Comparison of ENCODE assay signal across 8 mouse cellular contexts in genomic region chr3:94373597-94374011, GRCm38 (mm10). TPM values are rescaled to one million over a fixed set of nuclear protein-coding genes. Genes with fewer than 3 reads are reported as not detected.
DNase-seq lines count a peak whose midpoint lies in the region; ATAC-seq and TF ChIP-seq lines count a peak whose summit lies in the region.

No protein-coding gene starts in this region.

- TF ChIP-seq CTCF in ES-Bruce4 (IDR thresholded peaks at IDR 0.05; ENCODE audit: low read depth, low read length) = no peak
- no peak for TF ChIP-seq CTCF in intestine, postnatal 0 days (IDR thresholded peaks at IDR 0.05; ENCODE audit: low read depth)
- no peak for TF ChIP-seq CTCF in liver, postnatal 0 days (IDR thresholded peaks at IDR 0.05; ENCODE audit: low read depth)

- no peaks in the 10 kb centered on the region for H3K27me3 ChIP-seq in ES-Bruce4 (ENCODE audit: control insufficient read depth, insufficient read depth, low read length, poor library complexity, severe bottlenecking)
- no peaks in the 10 kb centered on the region for H3K27me3 ChIP-seq in intestine, postnatal 0 days (replicated peaks; ENCODE audit: control insufficient read depth, insufficient read depth, low read length)
- H3K27me3 ChIP-seq in liver, postnatal 0 days (ENCODE audit: insufficient read depth, low read length) = no peaks in the 10 kb centered on the region
- H3K27me3 ChIP-seq in stomach, embryonic 14.5 days (ENCODE audit: control insufficient read depth, insufficient read depth, low read length) = no peaks in the 10 kb centered on the region

- H3K9ac ChIP-seq in ES-Bruce4 (ENCODE audit: low read depth, poor library complexity, severe bottlenecking) = no peak overlapping the region
- peak overlapping the region; percentile 53 for H3K9ac ChIP-seq in intestine, postnatal 0 days (ENCODE audit: low read depth, low read length)
- peak overlapping the region; percentile 62; the same call in 1 of the 2 replicates for H3K9ac ChIP-seq in liver, postnatal 0 days (replicated peaks)
- no peak overlapping the region for H3K9ac ChIP-seq in stomach, embryonic 14.5 days (replicated peaks; ENCODE audit: low read depth, low read length)

- peak overlapping the region; percentile 71 for H3K4me2 ChIP-seq in intestine, postnatal 0 days (replicated peaks; ENCODE audit: low read depth)
- H3K4me2 ChIP-seq in liver, postnatal 0 days (ENCODE audit: low read depth, low read length) = peak overlapping the region; percentile 66
- H3K4me2 ChIP-seq in stomach, embryonic 14.5 days (replicated peaks; ENCODE audit: low read depth, low read length) = peak overlapping the region; percentile 35

- H3K9me3 ChIP-seq in ES-Bruce4 (replicated peaks; ENCODE audit: control insufficient read depth, insufficient read depth, low read length, poor library complexity, severe bottlenecking) = no peaks in the 10 kb centered on the region
- H3K9me3 ChIP-seq in intestine, postnatal 0 days (ENCODE audit: control insufficient read depth) = no peaks in the 10 kb centered on the region
- no peaks in the 10 kb centered on the region for H3K9me3 ChIP-seq in liver, postnatal 0 days (ENCODE audit: low read length)
- no peaks in the 10 kb centered on the region for H3K9me3 ChIP-seq in stomach, embryonic 14.5 days (ENCODE audit: control insufficient read depth, low read depth, low read length)

- no peaks in the 10 kb centered on the region for H3K36me3 ChIP-seq in ES-Bruce4 (ENCODE audit: control insufficient read depth, insufficient read depth, low read length, poor library complexity, severe bottlenecking)
- H3K36me3 ChIP-seq in intestine, postnatal 0 days (ENCODE audit: control insufficient read depth, insufficient read depth) = peaks cover 7% of the 10 kb centered on the region; the same call in 1 of the 2 replicates
- H3K36me3 ChIP-seq in liver, postnatal 0 days (replicated peaks; ENCODE audit: insufficient read depth, low read length) = no peaks in the 10 kb centered on the region; the same call in 1 of the 2 replicates
- no peaks in the 10 kb centered on the region for H3K36me3 ChIP-seq in stomach, embryonic 14.5 days (ENCODE audit: control insufficient read depth, insufficient read depth, low read length)

- H3K27ac ChIP-seq in ES-Bruce4 (ENCODE audit: insufficient read depth, low read length) = no peak overlapping the region
- peak overlapping the region; percentile 77 for H3K27ac ChIP-seq in intestine, postnatal 0 days (ENCODE audit: low read depth, low read length)
- H3K27ac ChIP-seq in liver, postnatal 0 days (ENCODE audit: low read depth) = no peak overlapping the region
- no peak overlapping the region for H3K27ac ChIP-seq in stomach, embryonic 14.5 days (ENCODE audit: low read length)

- intact Hi-C loops in left cerebral cortex, postnatal 25 days (cut with DNase I) = no loop called here

- H3K4me3 ChIP-seq in ES-Bruce4 (ENCODE audit: low read depth, low read length) = peak overlapping the region; percentile 41; the same call in 1 of the 2 replicates
- peak overlapping the region; percentile 53 for H3K4me3 ChIP-seq in intestine, postnatal 0 days (ENCODE audit: low read depth, low read length)
- peak overlapping the region; percentile 50 for H3K4me3 ChIP-seq in liver, postnatal 0 days (ENCODE audit: low read depth, low read length)
- peak overlapping the region; percentile 14; the same call in 1 of the 2 replicates for H3K4me3 ChIP-seq in stomach, embryonic 14.5 days (ENCODE audit: low read depth, low read length)

- peak; percentile 14 for ATAC-seq in intestine, postnatal 0 days
- no peak for ATAC-seq in liver, postnatal 0 days
- ATAC-seq in stomach, embryonic 14.5 days (ENCODE audit: insufficient number of reproducible peaks, insufficient read depth, low FRiP score, low read depth) = peak; percentile 55
- ATAC-seq in monocyte, adult 5-6 weeks (replicated peaks; ENCODE audit: insufficient number of reproducible peaks, low FRiP score, low TSS enrichment, poor library complexity, severe bottlenecking) = no peak

- TF ChIP-seq EP300 in ES-Bruce4 (IDR thresholded peaks at IDR 0.05; ENCODE audit: insufficient read depth, low read depth, low read length) = no peak
- TF ChIP-seq EP300 in liver, postnatal 0 days (IDR thresholded peaks at IDR 0.05; ENCODE audit: low read depth) = no peak

- DNase-seq in cerebellum, adult 11 months = peak; percentile 66
- DNase-seq in gastrocnemius, adult 18-20 months (ENCODE audit: low spot score) = peak; percentile 81
- DNase-seq in liver, postnatal 0 days = no peak
- DNase-seq in left cerebral cortex, postnatal 25 days (ENCODE audit: low spot score in 2 of 2) = no peak

- TF ChIP-seq POLR2A in ES-Bruce4 (IDR thresholded peaks at IDR 0.05; ENCODE audit: insufficient read depth, low read length) = no peak

- WGBS in intestine, postnatal 0 days = 2% methylated on average over 5 of the region's 5 CpGs
- 4% methylated on average over 5 of the region's 5 CpGs for WGBS in liver, postnatal 0 days (ENCODE audit: insufficient replicate concordance)
- WGBS in stomach, embryonic 14.5 days = 1% methylated on average over 5 of the region's 5 CpGs

- peaks cover 3% of the 10 kb centered on the region for H3K4me1 ChIP-seq in ES-Bruce4 (ENCODE audit: control insufficient read depth, insufficient read depth, low read length)
- H3K4me1 ChIP-seq in intestine, postnatal 0 days (replicated peaks; ENCODE audit: control insufficient read depth, insufficient read depth, low read length) = peaks cover 11% of the 10 kb centered on the region; the same call in 1 of the 2 replicates
- H3K4me1 ChIP-seq in liver, postnatal 0 days (ENCODE audit: insufficient read depth) = peaks cover 15% of the 10 kb centered on the region
- H3K4me1 ChIP-seq in stomach, embryonic 14.5 days (ENCODE audit: control insufficient read depth, insufficient read depth, low read length) = peaks cover 7% of the 10 kb centered on the region; the same call in 1 of the 2 replicates

RNA-seq across cellular contexts. Expression of gene Rorc, which starts 1.0 kb away (rescaled TPM):
- polyA plus RNA-seq in ES-Bruce4 (2011; ENCODE audit: insufficient read depth, insufficient read length, low read depth, missing spikeins) = 0.59 and 0.66 TPM in 2 replicates
- 100 to 1,000 TPM in 1 of 2 experiments, 10 to 100 TPM in 1; 99.4 to 107 TPM for total RNA-seq in gastrocnemius, adult 18-20 months (2021)
- polyA plus RNA-seq in intestine, postnatal 0 days (2015; fragmentation: Nextera tagmentation; extraction: Ambion mirVana) = 25.5 and 32.1 TPM in 2 replicates
- polyA plus RNA-seq in liver, postnatal 0 days (2015; fragmentation: Nextera tagmentation; extraction: Ambion mirVana) = 5.4 and 6.6 TPM in 2 replicates
- 4.2 and 5.3 TPM in 2 replicates for polyA plus RNA-seq in stomach, embryonic 14.5 days (2014; fragmentation: Nextera tagmentation; extraction: Ambion mirVana)
- total RNA-seq in monocyte, adult 5-6 weeks (2017) = 0.38 TPM in 1 of 3 replicates, not detected in the others
- under 1 TPM; 0.21 to 0.60 TPM for total RNA-seq in left cerebral cortex, postnatal 25 days (2021)

RNA-seq across cellular contexts. Expression of gene C2cd4d, which starts 11.4 kb away (rescaled TPM):
- not detected in 2 replicates for polyA plus RNA-seq in ES-Bruce4 (2011; ENCODE audit: insufficient read depth, insufficient read length, low read depth, missing spikeins)
- not detected for total RNA-seq in gastrocnemius, adult 18-20 months (2021)
- 0.65 and 0.87 TPM in 2 replicates for polyA plus RNA-seq in intestine, postnatal 0 days (2015; fragmentation: Nextera tagmentation; extraction: Ambion mirVana)
- polyA plus RNA-seq in liver, postnatal 0 days (2015; fragmentation: Nextera tagmentation; extraction: Ambion mirVana) = 0.24 and 0.34 TPM in 2 replicates
- 2.1 and 2.2 TPM in 2 replicates for polyA plus RNA-seq in stomach, embryonic 14.5 days (2014; fragmentation: Nextera tagmentation; extraction: Ambion mirVana)
- not detected in 3 replicates for total RNA-seq in monocyte, adult 5-6 weeks (2017)
- under 1 TPM; 0.64 to 0.76 TPM for total RNA-seq in left cerebral cortex, postnatal 25 days (2021)

RNA-seq across cellular contexts. Expression of gene Lingo4, which starts 24.7 kb away (rescaled TPM):
- 0.33 TPM in 1 of 2 replicates, not detected in the other for polyA plus RNA-seq in ES-Bruce4 (2011; ENCODE audit: insufficient read depth, insufficient read length, low read depth, missing spikeins)
- under 1 TPM; 0.25 to 0.28 TPM for total RNA-seq in gastrocnemius, adult 18-20 months (2021)
- polyA plus RNA-seq in intestine, postnatal 0 days (2015; fragmentation: Nextera tagmentation; extraction: Ambion mirVana) = 0.68 and 0.86 TPM in 2 replicates
- 0.38 and 0.46 TPM in 2 replicates for polyA plus RNA-seq in liver, postnatal 0 days (2015; fragmentation: Nextera tagmentation; extraction: Ambion mirVana)
- 0.20 and 0.51 TPM in 2 replicates for polyA plus RNA-seq in stomach, embryonic 14.5 days (2014; fragmentation: Nextera tagmentation; extraction: Ambion mirVana)
- total RNA-seq in monocyte, adult 5-6 weeks (2017) = not detected in 3 replicates
- 1 to 10 TPM in 1 of 2 experiments, under 1 TPM in 1; 0.87 to 1.4 TPM for total RNA-seq in left cerebral cortex, postnatal 25 days (2021)

RNA-seq across cellular contexts. Expression of gene Them5, which starts 31.7 kb away (rescaled TPM):
- polyA plus RNA-seq in ES-Bruce4 (2011; ENCODE audit: insufficient read depth, insufficient read length, low read depth, missing spikeins) = 0.48 and 0.90 TPM in 2 replicates
- total RNA-seq in gastrocnemius, adult 18-20 months (2021) = not detected
- not detected in 2 replicates for polyA plus RNA-seq in intestine, postnatal 0 days (2015; fragmentation: Nextera tagmentation; extraction: Ambion mirVana)
- polyA plus RNA-seq in liver, postnatal 0 days (2015; fragmentation: Nextera tagmentation; extraction: Ambion mirVana) = not detected in 2 replicates
- polyA plus RNA-seq in stomach, embryonic 14.5 days (2014; fragmentation: Nextera tagmentation; extraction: Ambion mirVana) = 1.4 and 1.6 TPM in 2 replicates
- total RNA-seq in monocyte, adult 5-6 weeks (2017) = not detected in 3 replicates
- total RNA-seq in left cerebral cortex, postnatal 25 days (2021) = not detected

RNA-seq across cellular contexts. Expression of gene Tdrkh, which starts 39.5 kb away (rescaled TPM):
- polyA plus RNA-seq in ES-Bruce4 (2011; ENCODE audit: insufficient read depth, insufficient read length, low read depth, missing spikeins) = 8.8 and 12.3 TPM in 2 replicates
- 1 to 10 TPM; 5.2 to 7.0 TPM for total RNA-seq in gastrocnemius, adult 18-20 months (2021)
- polyA plus RNA-seq in intestine, postnatal 0 days (2015; fragmentation: Nextera tagmentation; extraction: Ambion mirVana) = 5.6 and 6.2 TPM in 2 replicates
- polyA plus RNA-seq in liver, postnatal 0 days (2015; fragmentation: Nextera tagmentation; extraction: Ambion mirVana) = 7.1 and 7.7 TPM in 2 replicates
- polyA plus RNA-seq in stomach, embryonic 14.5 days (2014; fragmentation: Nextera tagmentation; extraction: Ambion mirVana) = 10.6 and 12.6 TPM in 2 replicates
- 1.2 to 4.4 TPM (median 2.8 TPM) in 3 replicates for total RNA-seq in monocyte, adult 5-6 weeks (2017)
- 10 to 100 TPM; 35.1 to 37.9 TPM for total RNA-seq in left cerebral cortex, postnatal 25 days (2021)

Comparison
In these comparisons a context has a peak if more than half of its experiments do, and no peak if none do; other contexts are left out.
1. H3K9ac ChIP-seq: peak in intestine, postnatal 0 days (single experiment) and liver, postnatal 0 days (single experiment); none in ES-Bruce4 (single experiment) and stomach, embryonic 14.5 days (single experiment).
2. DNase-seq: peak in cerebellum, adult 11 months (single experiment) and gastrocnemius, adult 18-20 months (single experiment); none in liver, postnatal 0 days (single experiment) and left cerebral cortex, postnatal 25 days (0 of 2).
3. ATAC-seq: peak in intestine, postnatal 0 days (single experiment) and stomach, embryonic 14.5 days (single experiment); none in liver, postnatal 0 days (single experiment) and monocyte, adult 5-6 weeks (single experiment).
4. Peak in every context shown above with its lines, with median percentiles within 50 percentile points of each other: H3K4me3 ChIP-seq and H3K4me2 ChIP-seq.